Mouse (Mus musculus): ENCODE results near the gene Siae.
A peak's percentile ranks its signal among the peaks of the same experiment; 100 is the strongest.

The Siae gene

GRCm38 (mm10) chr9:37627263-37627662 lies 71.8 kb downstream of the Siae start:
- DNase-seq = no peak

DNA sequence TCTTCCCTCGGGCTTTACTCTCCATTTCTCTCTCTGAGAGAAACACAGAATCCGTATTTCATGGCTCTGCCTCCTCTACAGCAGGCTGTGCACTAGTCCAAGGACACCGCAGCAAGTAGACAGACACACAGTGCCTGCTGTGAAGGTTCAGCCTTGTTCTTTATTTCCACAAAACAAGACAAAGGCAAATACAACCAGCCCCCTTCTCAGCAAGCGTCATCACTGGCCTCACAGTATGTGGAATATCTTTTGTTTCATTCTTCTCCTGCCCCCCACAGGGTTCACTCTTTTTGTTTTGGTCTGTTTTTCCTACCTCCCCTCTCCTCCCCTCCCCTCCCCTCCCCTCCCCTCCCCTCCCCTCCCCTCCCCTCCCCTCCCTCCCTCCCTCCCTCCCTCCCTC lies 73.1 kb downstream of the Siae start:
- no peak for DNase-seq

DNA sequence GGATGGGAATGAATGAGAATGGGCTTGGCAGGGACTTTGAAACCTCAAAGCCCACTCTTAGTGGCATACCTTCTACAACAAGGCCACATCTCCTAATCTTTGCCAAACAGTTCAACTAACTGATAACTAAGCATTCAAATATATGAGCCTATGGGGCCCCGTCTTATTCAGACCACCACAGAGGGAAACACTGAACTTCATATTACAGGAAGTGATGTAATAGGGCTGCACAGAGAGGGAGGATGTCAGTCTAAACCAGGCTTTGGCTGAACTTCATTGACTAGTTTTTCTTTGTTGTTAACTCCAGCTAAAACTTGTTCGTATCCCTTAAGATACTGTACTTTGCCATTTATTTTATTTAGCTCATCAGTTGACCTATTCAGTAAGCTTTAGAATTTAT lies 74.4 kb downstream of the Siae start:
- DNase-seq = no peak

DNA sequence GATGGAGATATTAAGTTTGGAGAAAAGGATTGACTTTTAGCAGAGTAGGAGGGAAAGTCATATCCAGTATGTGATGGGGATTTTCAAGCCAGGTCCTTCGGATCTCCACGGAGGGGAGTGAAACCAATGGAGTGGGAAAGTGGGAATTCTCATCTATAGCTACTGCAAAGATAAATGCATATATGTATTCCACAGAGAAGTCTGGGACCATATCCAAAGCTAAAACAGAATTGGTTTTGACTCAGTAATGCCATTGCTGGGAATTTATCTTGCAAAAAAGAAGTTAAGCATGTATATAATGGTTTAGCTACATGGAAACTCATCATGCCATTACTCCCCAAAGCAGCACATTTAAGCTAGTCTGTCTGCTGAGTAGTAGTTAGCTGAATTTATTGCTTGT lies 76.8 kb downstream of the Siae start:
- DNase-seq = no peak

GRCm38 (mm10) chr9:37634269-37634668 lies 78.8 kb downstream of the Siae start:
- no peak for DNase-seq

DNA sequence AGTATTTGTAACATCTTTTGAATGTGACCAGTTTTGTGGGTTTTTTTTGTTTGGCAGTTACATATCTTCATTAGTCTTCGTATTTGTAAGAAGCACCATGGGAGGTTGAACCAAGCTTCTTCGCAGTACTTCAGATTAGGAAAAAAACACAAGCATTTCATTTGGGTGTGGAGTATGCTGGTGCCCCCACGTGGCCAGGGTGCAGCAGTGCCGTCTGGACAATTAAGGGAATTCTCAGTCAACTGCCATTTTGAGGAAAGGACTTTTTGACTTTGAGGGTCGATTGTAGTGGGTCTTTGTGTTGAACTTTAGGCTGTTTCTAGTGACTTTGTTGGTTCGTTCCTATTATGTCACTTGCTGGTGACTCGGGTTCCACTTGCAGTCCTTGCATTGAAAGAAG lies 80.8 kb downstream of the Siae start:
- DNase-seq = no peak

DNA sequence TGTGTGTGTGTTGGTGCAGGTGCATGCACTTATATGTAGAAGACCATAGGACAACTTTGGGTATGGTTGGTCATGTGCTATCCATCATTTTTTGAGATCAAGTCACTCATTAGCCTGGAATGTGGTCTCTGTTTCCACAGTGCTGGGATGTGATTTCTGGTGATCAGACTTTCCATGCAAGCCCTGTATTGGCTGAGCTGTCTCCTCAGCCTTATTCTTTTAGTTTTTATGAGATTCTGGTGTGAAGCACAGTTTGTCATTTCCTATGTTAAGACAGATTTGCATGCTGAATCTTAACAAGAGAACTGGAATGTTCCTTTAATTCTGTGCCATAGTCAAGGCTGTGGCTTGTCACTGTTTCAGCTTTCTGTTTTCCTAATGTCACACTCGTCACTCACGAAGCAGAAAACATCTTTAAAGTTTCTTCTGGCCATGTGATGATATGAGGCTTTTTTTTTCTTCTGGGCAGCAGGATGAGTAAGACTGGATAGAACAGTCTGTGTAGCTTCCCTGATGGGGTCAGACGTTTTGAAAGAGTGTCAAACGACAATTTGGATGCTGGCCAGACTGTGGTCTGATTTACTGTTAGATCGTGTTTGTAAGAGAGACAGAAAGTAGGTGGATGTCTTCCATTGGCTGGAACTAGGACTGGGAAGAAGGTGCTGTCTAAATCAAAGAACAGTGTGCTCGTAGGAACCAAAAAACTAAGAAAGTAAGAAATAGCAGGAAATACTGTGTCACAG lies 81.5 kb downstream of the Siae start:
- DNase-seq = no peak

DNA sequence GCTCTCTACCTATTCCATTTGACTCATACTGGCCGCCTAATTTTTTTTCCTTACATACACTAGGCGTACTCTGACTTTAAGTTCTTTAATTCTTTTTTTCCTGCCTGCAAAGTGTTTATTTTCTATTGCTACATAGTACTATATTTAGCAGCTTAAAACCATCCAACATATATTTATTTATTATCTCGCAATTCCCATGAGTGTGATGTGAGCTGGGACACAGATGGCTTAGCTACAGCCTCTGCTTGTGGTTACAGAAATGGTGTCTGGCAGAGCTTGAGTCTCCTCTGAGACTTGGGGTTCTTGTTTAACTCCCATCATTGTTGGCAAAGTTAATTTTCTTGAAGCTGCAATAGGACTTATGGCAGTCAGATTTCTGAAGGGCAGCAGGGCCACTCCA lies 83.2 kb downstream of the Siae start:
- no peak for DNase-seq

DNA sequence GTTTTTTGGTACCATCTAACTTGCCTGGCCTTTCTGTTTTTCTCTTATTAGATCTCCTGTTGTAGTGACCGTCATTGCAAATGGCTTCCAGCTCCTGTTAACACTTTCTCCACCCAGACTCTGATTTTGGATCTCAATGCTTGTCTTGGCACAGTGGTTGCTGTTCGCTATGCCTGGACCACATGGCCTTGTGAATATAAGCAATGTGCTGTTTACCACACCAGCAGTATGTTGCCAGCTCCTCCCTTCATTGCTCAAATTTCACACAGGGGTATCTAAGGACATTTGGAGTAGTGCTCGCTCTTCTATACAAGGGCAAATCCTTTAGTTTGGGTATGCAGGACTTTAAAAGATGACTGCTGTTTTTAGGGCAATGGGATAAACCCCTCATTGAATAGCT lies 90.7 kb downstream of the Siae start:
- DNase-seq = no peak

- no peak for DNase-seq
Observed at GRCm38 (mm10) chr9:37650639-37651038, 95.1 kb downstream of the Siae start.

DNA sequence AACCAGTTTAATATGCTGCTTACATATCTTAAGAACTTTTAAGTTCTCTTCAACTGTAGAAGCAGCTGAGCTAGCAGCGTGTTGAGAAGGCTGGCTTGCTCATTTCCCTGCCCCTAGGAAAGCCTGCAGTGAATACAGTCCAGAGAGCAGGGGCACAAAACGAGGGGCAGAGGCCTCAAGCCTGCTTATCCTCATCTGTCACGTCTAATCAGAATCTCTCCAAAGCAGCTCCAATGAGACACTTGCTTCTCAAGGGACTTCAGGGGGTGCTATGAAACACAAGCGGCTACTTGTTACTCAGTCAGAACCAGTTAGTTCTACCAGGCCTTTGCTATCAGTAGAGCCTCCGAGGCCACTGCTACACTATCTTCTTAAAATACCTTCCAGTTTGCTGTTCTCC lies 98.3 kb downstream of the Siae start:
- DNase-seq = no peak

GRCm38 (mm10) chr9:37655961-37656360 lies 100.5 kb downstream of the Siae start:
- DNase-seq = no peak

DNA sequence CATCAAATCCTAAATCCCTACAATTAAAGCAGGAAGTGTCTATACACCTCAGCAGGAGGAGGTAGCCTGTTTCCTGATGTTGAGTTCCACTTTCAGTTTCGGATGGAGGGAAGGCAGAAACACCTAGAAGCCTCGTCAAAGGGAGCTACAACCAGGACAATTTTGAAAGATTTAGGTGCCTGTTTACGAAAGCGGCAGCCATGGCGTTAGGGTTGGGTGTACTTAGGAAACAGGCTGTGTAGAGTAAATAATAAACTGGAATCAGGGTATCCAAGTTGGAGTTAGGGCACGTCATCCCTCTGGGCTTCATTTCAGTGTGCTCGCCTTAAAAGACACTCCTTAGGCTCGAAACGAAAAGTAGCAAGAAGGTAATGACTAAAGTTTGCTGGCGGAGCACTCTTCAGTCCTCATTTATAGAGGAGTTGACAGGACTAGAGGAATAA lies 101.0 kb downstream of the Siae start:
- DNase-seq = peak in 1 of 2 experiments; percentile 15

DNA sequence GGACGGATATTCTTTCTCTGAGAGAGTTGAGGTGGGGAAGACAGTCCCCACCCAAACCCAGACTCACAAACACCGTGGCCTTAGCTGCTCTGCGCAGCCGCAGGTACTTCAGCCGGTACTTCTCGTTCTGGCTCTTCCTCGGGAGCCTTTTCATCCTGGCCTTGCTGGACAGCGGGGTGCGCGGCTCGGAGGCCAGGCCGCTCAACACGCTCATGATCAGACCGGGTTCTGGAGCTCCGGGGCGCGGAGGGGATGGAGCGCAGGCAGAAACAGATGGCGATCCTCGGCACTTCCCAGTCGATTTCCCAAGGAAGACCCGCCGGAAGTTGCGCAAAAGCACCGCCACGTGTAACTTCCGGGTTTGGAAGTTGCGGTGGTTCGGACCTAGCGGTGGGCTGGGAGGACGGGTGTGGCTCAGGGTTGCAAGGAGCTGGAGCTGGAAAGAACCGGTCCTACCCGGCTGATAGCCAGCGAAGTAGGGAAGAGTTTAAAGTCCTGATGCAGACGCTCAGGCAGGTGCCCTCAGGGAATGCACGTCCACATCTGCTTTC lies 101.5 kb downstream of the Siae start, which contains the start of gene Tbrg1:
Gene Tbrg1 (minus strand): TSS at position 382 of the 551 bp plus-strand sequence.
- DNase-seq = peak; percentile 46 to 62

- no peak for DNase-seq
Observed at GRCm38 (mm10) chr9:37659413-37659812, 103.9 kb downstream of the Siae start.

DNA sequence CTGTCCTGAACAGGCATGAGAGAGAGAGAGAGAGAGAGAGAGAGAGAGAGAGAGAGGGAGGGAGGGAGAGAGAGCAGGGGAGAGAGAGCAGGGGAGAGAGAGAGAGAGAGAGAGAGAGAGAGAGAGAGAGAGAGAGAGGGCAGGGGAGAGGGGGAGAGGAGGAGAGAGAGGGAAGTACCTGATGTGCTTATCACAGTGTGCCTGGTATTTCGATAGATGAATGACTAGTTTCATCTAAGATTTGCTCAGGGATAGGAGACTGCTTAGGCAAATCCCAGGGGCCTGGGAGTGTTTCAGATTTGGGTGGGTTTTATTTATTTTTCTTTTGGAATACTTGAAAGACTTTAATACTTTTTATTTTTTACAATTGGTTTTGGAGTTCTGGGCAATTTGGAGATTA lies 107.7 kb downstream of the Siae start:
- no peak for DNase-seq

GRCm38 (mm10) chr9:37664604-37665003 lies 109.1 kb downstream of the Siae start:
- DNase-seq = no peak

DNA sequence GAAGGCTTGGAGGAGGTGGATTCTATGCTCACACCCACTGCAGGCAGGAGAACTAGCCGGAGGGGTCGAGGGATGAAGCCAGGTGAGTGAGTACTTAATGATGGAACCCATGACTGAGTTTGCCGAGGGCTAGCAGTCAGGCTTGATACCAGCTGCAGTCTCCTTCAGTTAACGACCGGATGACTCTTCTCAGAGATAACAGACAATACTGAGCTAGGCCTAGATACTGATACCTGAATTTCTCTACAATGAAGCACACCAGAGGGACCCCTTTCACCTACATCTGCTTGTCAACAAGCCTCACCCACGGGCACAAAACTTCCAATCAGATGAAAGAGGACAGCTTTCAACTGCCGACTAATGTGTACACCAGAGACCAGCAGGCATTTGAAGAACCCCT lies 110.5 kb downstream of the Siae start:
- no peak for DNase-seq

DNA sequence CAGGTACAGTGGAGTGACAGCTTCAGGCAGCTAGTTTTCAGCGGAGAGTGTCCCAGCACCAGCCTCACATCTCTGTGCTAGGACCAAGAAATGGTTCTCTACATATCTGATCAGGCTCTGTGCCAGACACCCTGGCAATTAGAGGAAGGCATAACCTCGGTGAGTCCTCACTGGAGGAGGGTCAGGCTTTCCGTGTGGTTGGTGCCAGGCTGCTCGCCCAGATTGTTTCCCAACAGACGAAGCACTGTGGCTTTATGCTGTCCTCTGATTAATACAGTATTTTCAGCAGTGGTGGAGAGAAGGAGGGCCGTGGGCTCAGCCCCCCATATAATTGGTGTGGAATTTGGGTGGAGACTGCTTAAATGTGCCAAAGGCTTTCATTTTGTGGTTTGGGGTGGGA lies 113.6 kb downstream of the Siae start, which contains the start of gene Panx3:
Gene Panx3 (minus strand): TSS at position 121 of the 400 bp plus-strand sequence.
- no peak for DNase-seq

GRCm38 (mm10) chr9:37669678-37670077 lies 114.2 kb downstream of the Siae start:
- no peak for DNase-seq

GRCm38 (mm10) chr9:37670261-37670660 lies 114.8 kb downstream of the Siae start:
- no peak for DNase-seq

DNA sequence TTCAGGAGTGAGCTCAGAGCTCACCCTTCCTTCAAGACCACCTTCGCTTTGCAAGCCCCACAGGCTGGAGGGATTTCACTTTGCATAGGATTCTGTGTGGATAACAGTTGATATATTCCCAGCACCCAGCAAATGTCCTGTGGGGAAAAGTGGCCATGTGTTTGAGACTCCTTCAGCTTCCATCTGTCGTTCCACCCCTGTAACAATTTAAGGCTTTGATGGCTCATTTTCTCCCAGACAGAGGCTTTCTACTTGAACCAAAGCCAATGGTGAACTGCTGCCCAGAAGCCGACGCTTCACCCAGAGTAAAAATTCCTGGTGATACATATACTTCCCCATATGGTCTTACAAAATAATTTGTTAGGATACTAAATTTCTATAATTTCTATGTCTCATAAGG lies 119.8 kb downstream of the Siae start:
- no peak for DNase-seq

DNA sequence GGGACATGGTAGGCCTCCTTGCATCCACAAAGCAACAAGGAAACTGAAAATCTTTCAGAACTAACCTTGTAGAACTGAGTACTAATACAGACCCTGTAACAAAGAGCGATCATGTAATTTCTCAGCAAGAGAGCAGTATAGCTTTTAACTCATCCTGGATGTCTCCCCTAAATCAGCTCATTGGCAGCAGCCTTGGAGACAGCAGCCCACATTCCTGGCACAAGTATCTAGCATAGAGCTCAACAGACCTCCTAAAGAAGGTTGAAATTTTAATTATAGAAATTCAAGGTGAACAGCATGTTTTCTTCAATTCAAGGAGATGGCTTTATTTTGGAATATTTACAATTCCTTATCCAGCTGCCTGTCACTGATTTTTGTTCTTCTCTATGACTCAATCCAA lies 125.6 kb downstream of the Siae start:
- no peak for DNase-seq

- DNase-seq = no peak
Observed at GRCm38 (mm10) chr9:37687288-37687940, 131.9 kb downstream of the Siae start.

Measured in thymus, adult 18-20 months (tissue).